21 mouse cellular contexts compared by ENCODE assay signal in genomic region chr9:55232110-55232509, GRCm38 (mm10).
"Had no signal": no experiment of that assay in that cellular context is flagged by ENCODE, and none has a peak within 500 bp of the region (broad histone marks: within the 10 kb centered on the region; RNA-seq: fewer than 3 reads in every experiment).

No protein-coding gene starts in this region.

- ATAC-seq: hindbrain, embryonic 16.5 days; inflammation-experienced regulatory T-cells, adult 6 months; intestine, embryonic 15.5 days; liver, embryonic 12.5 days had no signal

- H3K4me1 ChIP-seq: heart, embryonic 10.5 days; heart, embryonic 12.5 days; hindbrain, embryonic 10.5 days; hindbrain, embryonic 12.5 days; intestine, embryonic 15.5 days; kidney, embryonic 15.5 days; limb, embryonic 13.5 days; limb, embryonic 15.5 days had no signal

- H3K9ac ChIP-seq: heart, embryonic 12.5 days; hindbrain, embryonic 12.5 days; hindbrain, embryonic 14.5 days; intestine, embryonic 15.5 days; kidney, embryonic 15.5 days; limb, embryonic 13.5 days; limb, embryonic 15.5 days; liver, embryonic 12.5 days; liver, embryonic 14.5 days had no signal

- H3K27me3 ChIP-seq: heart, embryonic 12.5 days; hindbrain, embryonic 12.5 days; intestine, embryonic 15.5 days; kidney, embryonic 15.5 days; limb, embryonic 13.5 days; limb, embryonic 15.5 days; liver, embryonic 12.5 days had no signal

- H3K36me3 ChIP-seq: heart, embryonic 10.5 days; heart, embryonic 12.5 days; hindbrain, embryonic 10.5 days; hindbrain, embryonic 12.5 days; intestine, embryonic 15.5 days; kidney, embryonic 15.5 days; limb, embryonic 13.5 days; limb, embryonic 15.5 days; liver, embryonic 12.5 days had no signal

- DNase-seq: gastrocnemius, postnatal 14 days; gastrocnemius, postnatal 36 days; heart, adult 2 months; heart, postnatal 10 days; heart, postnatal 4 days; layer of hippocampus, adult 9-11 months; layer of hippocampus, postnatal 36 days had no signal

- H3K4me2 ChIP-seq: heart, embryonic 12.5 days; hindbrain, embryonic 12.5 days; hindbrain, embryonic 14.5 days; intestine, embryonic 15.5 days; kidney, embryonic 15.5 days; limb, embryonic 13.5 days; limb, embryonic 15.5 days; liver, embryonic 12.5 days had no signal

- H3K4me3 ChIP-seq: heart, adult 2 months; heart, embryonic 10.5 days; heart, embryonic 12.5 days; hindbrain, embryonic 10.5 days; hindbrain, embryonic 12.5 days; intestine, embryonic 15.5 days; kidney, embryonic 15.5 days; limb, embryonic 13.5 days; limb, embryonic 15.5 days; liver, embryonic 12.5 days had no signal

- H3K9me3 ChIP-seq: heart, embryonic 10.5 days; heart, embryonic 12.5 days; hindbrain, embryonic 10.5 days; hindbrain, embryonic 12.5 days; intestine, embryonic 15.5 days; kidney, embryonic 15.5 days; limb, embryonic 13.5 days; limb, embryonic 15.5 days; liver, embryonic 12.5 days had no signal

- H3K27ac ChIP-seq: heart, adult 2 months; heart, embryonic 10.5 days; hindbrain, embryonic 10.5 days; hindbrain, embryonic 12.5 days; hindbrain, embryonic 14.5 days; intestine, embryonic 15.5 days; kidney, embryonic 15.5 days; kidney, postnatal 0 days; limb, embryonic 13.5 days; limb, embryonic 15.5 days; liver, embryonic 12.5 days; liver, embryonic 14.5 days had no signal
